Mouse (Mus musculus): Measurements from ENCODE around the gene Rab3gap1. TPM values are rescaled to one million over a fixed set of nuclear protein-coding genes. Genes with fewer than 3 reads are reported as not detected.
A peak's percentile ranks its signal among the peaks of the same experiment; 100 is the strongest.

Rab3gap1 gene
- polyA plus RNA-seq, 1 experiment from 2014 or later: 13.5 TPM

- H3K36me3 ChIP-seq (ENCODE audit: control insufficient read depth, insufficient read depth, low read length): peaks cover 4% of the 10 kb centered on the region; the same call in 1 of the 2 replicates
- no peaks in the 10 kb centered on the region for H3K27me3 ChIP-seq (ENCODE audit: control insufficient read depth, insufficient read depth, low read length)
- H3K4me1 ChIP-seq (replicated peaks; ENCODE audit: control insufficient read depth, insufficient read depth): no peaks in the 10 kb centered on the region
- H3K9me3 ChIP-seq (ENCODE audit: control insufficient read depth, low read length): no peaks in the 10 kb centered on the region
- 58% methylated on average over 2 of the region's 2 CpGs for WGBS
- no peak for ATAC-seq (ENCODE audit: low FRiP score, low TSS enrichment)
- no peak for DNase-seq (ENCODE audit: low spot score)
- no peak for TF ChIP-seq CTCF (IDR thresholded peaks at IDR 0.05; ENCODE audit: low read depth)
- no peak overlapping the region for H3K27ac ChIP-seq (replicated peaks)
- no peak overlapping the region for H3K4me2 ChIP-seq (replicated peaks; ENCODE audit: low read depth)
- no peak overlapping the region for H3K4me3 ChIP-seq (ENCODE audit: low read depth, low read length)
- no peak overlapping the region for H3K9ac ChIP-seq (ENCODE audit: low read length)
Measured at GRCm38 (mm10) chr1:127904774-127905385, 36.3 kb downstream of the Rab3gap1 start.

- DNase-seq (ENCODE audit: low spot score): no peak
- no peaks in the 10 kb centered on the region for H3K27me3 ChIP-seq (ENCODE audit: control insufficient read depth, insufficient read depth, low read length)
- no peak overlapping the region for H3K4me3 ChIP-seq (ENCODE audit: low read depth, low read length)
- no peak overlapping the region for H3K9ac ChIP-seq (ENCODE audit: low read length)
- no peaks in the 10 kb centered on the region for H3K4me1 ChIP-seq (replicated peaks; ENCODE audit: control insufficient read depth, insufficient read depth)
- 0 out of 2 replicates have a peak, but pooled peaks cover 2% of the 10 kb centered on the region for H3K36me3 ChIP-seq (ENCODE audit: control insufficient read depth, insufficient read depth, low read length)
- no peak overlapping the region for H3K4me2 ChIP-seq (replicated peaks; ENCODE audit: low read depth)
- no peak overlapping the region; the same call in 1 of the 2 replicates for H3K27ac ChIP-seq (replicated peaks)
- ATAC-seq (ENCODE audit: low FRiP score, low TSS enrichment): no peak
- no peak for TF ChIP-seq CTCF (IDR thresholded peaks at IDR 0.05; ENCODE audit: low read depth)
- H3K9me3 ChIP-seq (ENCODE audit: control insufficient read depth, low read length): no peaks in the 10 kb centered on the region
- 60% methylated on average over 4 of the region's 4 CpGs for WGBS
Measured at GRCm38 (mm10) chr1:127913116-127913515, 44.5 kb downstream of the Rab3gap1 start.

DNA sequence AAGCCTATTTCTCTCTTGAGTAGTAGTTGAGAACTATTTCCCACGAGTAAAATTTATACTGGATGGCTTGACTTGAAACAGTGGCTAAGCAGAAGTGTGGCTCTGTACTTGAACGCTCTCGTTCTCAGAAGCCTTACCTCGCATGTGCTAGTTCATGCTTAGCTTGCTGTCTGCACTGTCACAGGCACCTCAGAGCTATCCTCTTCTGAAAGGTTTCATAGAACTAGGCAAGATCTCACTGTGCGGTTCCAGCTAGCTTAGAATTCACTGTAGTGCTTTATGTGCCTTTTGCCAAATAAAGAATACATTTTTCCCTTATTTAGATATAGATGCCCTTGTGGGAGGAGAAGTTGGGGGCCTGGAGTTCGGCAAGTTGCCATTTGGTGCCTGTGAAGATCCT, 46.7 kb downstream of the Rab3gap1 start:
- no peak for TF ChIP-seq CTCF (IDR thresholded peaks at IDR 0.05; ENCODE audit: low read depth)

GRCm38 (mm10) chr1:127915802-127916201, 47.2 kb downstream of the Rab3gap1 start:
- Histone ChIP-seq H3K4me1 (replicated peaks; ENCODE audit: control insufficient read depth, insufficient read depth) (no peaks in the 10 kb centered on the region), H3K4me2 (replicated peaks; ENCODE audit: low read depth) (no peak overlapping the region), H3K9ac (ENCODE audit: low read length) (no peak overlapping the region), H3K27me3 (ENCODE audit: control insufficient read depth, insufficient read depth, low read length) (no peaks in the 10 kb centered on the region), H3K9me3 (ENCODE audit: control insufficient read depth, low read length) (no peaks in the 10 kb centered on the region), H3K4me3 (ENCODE audit: low read depth, low read length) (no peak overlapping the region), H3K27ac (replicated peaks) (no peak overlapping the region), H3K36me3 (ENCODE audit: control insufficient read depth, insufficient read depth, low read length) (peaks cover 2% of the 10 kb centered on the region; the same call in 1 of the 2 replicates)
- TF ChIP-seq CTCF (IDR thresholded peaks at IDR 0.05; ENCODE audit: low read depth) (no peak), EP300 (optimal IDR thresholded peaks at IDR 0.05) (no peak)
- ATAC-seq (ENCODE audit: low FRiP score, low TSS enrichment): no peak
- 39% methylated on average over 1 of the region's 1 CpGs for WGBS
- DNase-seq (ENCODE audit: low spot score): no peak

More for the DNA sequence above, 46.7 kb downstream of the Rab3gap1 start:
- Histone ChIP-seq H3K4me3 (ENCODE audit: low read depth, low read length) (no peak overlapping the region), H3K27ac (replicated peaks) (0 out of 2 replicates have a peak overlapping the region, but pooled peaks have one; percentile 36), H3K4me1 (replicated peaks; ENCODE audit: control insufficient read depth, insufficient read depth) (no peaks in the 10 kb centered on the region), H3K4me2 (replicated peaks; ENCODE audit: low read depth) (no peak overlapping the region), H3K27me3 (ENCODE audit: control insufficient read depth, insufficient read depth, low read length) (no peaks in the 10 kb centered on the region), H3K9ac (ENCODE audit: low read length) (no peak overlapping the region), H3K9me3 (ENCODE audit: control insufficient read depth, low read length) (no peaks in the 10 kb centered on the region), H3K36me3 (ENCODE audit: control insufficient read depth, insufficient read depth, low read length) (peaks cover 2% of the 10 kb centered on the region; the same call in 1 of the 2 replicates)
- 72% methylated on average over 6 of the region's 6 CpGs for WGBS
- ATAC-seq (ENCODE audit: low FRiP score, low TSS enrichment) (no peak), DNase-seq (ENCODE audit: low spot score) (no peak)

DNA sequence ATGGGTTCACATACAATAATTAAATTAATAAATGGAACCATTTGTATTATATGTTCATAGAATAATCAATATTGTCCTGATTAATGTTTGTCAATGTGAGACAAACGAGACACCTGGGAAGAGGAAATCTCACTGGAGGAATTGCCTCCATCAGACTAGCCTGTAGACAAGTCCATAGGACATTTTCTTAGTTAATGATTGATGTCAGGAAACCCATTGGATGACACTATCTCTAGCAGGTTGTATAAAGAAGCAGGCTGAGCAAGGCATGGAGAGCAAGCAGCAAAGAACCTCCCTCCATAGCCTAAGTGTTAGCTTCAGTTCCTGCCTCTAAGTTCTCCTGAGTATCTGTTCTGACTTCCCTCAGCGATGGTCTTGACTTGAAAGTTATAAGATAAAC, 64.8 kb downstream of the Rab3gap1 start:
- WGBS: 86% methylated on average over 2 of the region's 2 CpGs
- Histone ChIP-seq H3K4me3 (ENCODE audit: low read depth, low read length) (no peak overlapping the region), H3K4me2 (replicated peaks; ENCODE audit: low read depth) (no peak overlapping the region), H3K27me3 (ENCODE audit: control insufficient read depth, insufficient read depth, low read length) (no peaks in the 10 kb centered on the region), H3K4me1 (replicated peaks; ENCODE audit: control insufficient read depth, insufficient read depth) (no peaks in the 10 kb centered on the region), H3K27ac (replicated peaks) (no peak overlapping the region), H3K36me3 (ENCODE audit: control insufficient read depth, insufficient read depth, low read length) (peaks cover 12% of the 10 kb centered on the region), H3K9ac (ENCODE audit: low read length) (no peak overlapping the region), H3K9me3 (ENCODE audit: control insufficient read depth, low read length) (no peaks in the 10 kb centered on the region)
- ATAC-seq (ENCODE audit: low FRiP score, low TSS enrichment): no peak
- no peak for DNase-seq (ENCODE audit: low spot score)
- TF ChIP-seq EP300 (optimal IDR thresholded peaks at IDR 0.05): no peak
- no peak for TF ChIP-seq CTCF (IDR thresholded peaks at IDR 0.05; ENCODE audit: low read depth)

- Histone ChIP-seq H3K4me1 (replicated peaks; ENCODE audit: control insufficient read depth, insufficient read depth) (no peaks in the 10 kb centered on the region), H3K27ac (replicated peaks) (no peak overlapping the region), H3K4me2 (replicated peaks; ENCODE audit: low read depth) (no peak overlapping the region), H3K9me3 (ENCODE audit: control insufficient read depth, low read length) (no peaks in the 10 kb centered on the region), H3K4me3 (ENCODE audit: low read depth, low read length) (no peak overlapping the region), H3K27me3 (ENCODE audit: control insufficient read depth, insufficient read depth, low read length) (no peaks in the 10 kb centered on the region), H3K36me3 (ENCODE audit: control insufficient read depth, insufficient read depth, low read length) (peaks cover 21% of the 10 kb centered on the region), H3K9ac (ENCODE audit: low read length) (no peak overlapping the region)
- TF ChIP-seq CTCF (IDR thresholded peaks at IDR 0.05; ENCODE audit: low read depth): no peak
- no peak for TF ChIP-seq EP300 (optimal IDR thresholded peaks at IDR 0.05)
- WGBS: 96% methylated on average over 5 of the region's 5 CpGs
- ATAC-seq (ENCODE audit: low FRiP score, low TSS enrichment) (no peak), DNase-seq (ENCODE audit: low spot score) (no peak)
Measured at GRCm38 (mm10) chr1:127934322-127934721, 65.7 kb downstream of the Rab3gap1 start.
